Mouse (Mus musculus) forebrain, embryonic 14.5 days (tissue): ENCODE data around the gene Hdac7. TPM values are rescaled to one million over a fixed set of nuclear protein-coding genes. Genes with fewer than 3 reads are reported as not detected.

ENCODE experiments used
- ATAC-seq: fragments of 200-750 bp; cut with Nextera tagmentation; 2 replicates; pipeline ENCODE4 v1.8.0; 2017; ENCODE audit warnings: mild to moderate bottlenecking, moderate library complexity
- DNase-seq: peaks from one replicate; pipeline ENCODE4 v3.0.0-alpha.2; 2015; ENCODE audit warnings: low spot score
- H3K27ac ChIP-seq: fragments of 300-500 bp; sonication (generic); 2 replicates; pipeline ENCODE4 v1.5.1; 2014; ENCODE audit warnings: low read depth, mild to moderate bottlenecking, control low read depth, low read length, moderate library complexity
- H3K27me3 ChIP-seq: fragments of 300-500 bp; sonication (generic); replicated peaks from 2 replicates; pipeline ENCODE4 v1.6.1; 2014; ENCODE audit warnings: low read length, control low read depth, mixed read lengths; ENCODE audit not compliant: control insufficient read depth, insufficient read depth
- H3K36me3 ChIP-seq: fragments of 300-500 bp; sonication (generic); 2 replicates; pipeline ENCODE4 v1.6.1; 2014; ENCODE audit warnings: low read length, control low read depth; ENCODE audit not compliant: control insufficient read depth, insufficient read depth
- H3K4me1 ChIP-seq: fragments of 300-500 bp; sonication (generic); 2 replicates; pipeline ENCODE4 v1.6.1; 2014; ENCODE audit warnings: antibody characterized with exemption, low read length, control low read depth; ENCODE audit not compliant: control insufficient read depth, insufficient read depth
- H3K4me2 ChIP-seq: fragments of 300-500 bp; sonication (generic); 2 replicates; pipeline ENCODE4 v1.6.1; 2014; ENCODE audit warnings: mild to moderate bottlenecking, control low read depth, low read length
- H3K4me3 ChIP-seq: fragments of 300-500 bp; sonication (generic); 2 replicates; pipeline ENCODE4 v1.5.1; 2014; ENCODE audit warnings: low read depth, low read length, control low read depth
- H3K9ac ChIP-seq: fragments of 300-500 bp; sonication (generic); 2 replicates; pipeline ENCODE4 v1.6.1; 2014; ENCODE audit warnings: mild to moderate bottlenecking, low read length, control low read depth, moderate library complexity
- H3K9me3 ChIP-seq: fragments of 300-500 bp; sonication (generic); replicated peaks from 2 replicates; pipeline ENCODE4 v1.6.1; 2016; ENCODE audit warnings: low read length, control low read depth, mixed read lengths; ENCODE audit not compliant: control insufficient read depth
- WGBS: fragments of 180-500 bp; shearing (Covaris S2); extraction: QIAGEN DNeasy Blood & Tissue Kit; methylation state at CpG from one replicate; pipeline ENCODE4 v1.1.7; 2014; 5-methylcytosine and 5-hydroxymethylcytosine counted together
- polyA plus RNA-seq: library from polyadenylated mRNA; unstranded; fragments of >200 nt; fragmentation: Nextera tagmentation; extraction: Ambion mirVana; gene quantifications from 2 replicates; pipeline ENCODE4 v1.2.1, GENCODE M21; 2014

The Hdac7 gene
- polyA plus RNA-seq, 1 experiment from 2014 or later: 19.5 TPM

DNA sequence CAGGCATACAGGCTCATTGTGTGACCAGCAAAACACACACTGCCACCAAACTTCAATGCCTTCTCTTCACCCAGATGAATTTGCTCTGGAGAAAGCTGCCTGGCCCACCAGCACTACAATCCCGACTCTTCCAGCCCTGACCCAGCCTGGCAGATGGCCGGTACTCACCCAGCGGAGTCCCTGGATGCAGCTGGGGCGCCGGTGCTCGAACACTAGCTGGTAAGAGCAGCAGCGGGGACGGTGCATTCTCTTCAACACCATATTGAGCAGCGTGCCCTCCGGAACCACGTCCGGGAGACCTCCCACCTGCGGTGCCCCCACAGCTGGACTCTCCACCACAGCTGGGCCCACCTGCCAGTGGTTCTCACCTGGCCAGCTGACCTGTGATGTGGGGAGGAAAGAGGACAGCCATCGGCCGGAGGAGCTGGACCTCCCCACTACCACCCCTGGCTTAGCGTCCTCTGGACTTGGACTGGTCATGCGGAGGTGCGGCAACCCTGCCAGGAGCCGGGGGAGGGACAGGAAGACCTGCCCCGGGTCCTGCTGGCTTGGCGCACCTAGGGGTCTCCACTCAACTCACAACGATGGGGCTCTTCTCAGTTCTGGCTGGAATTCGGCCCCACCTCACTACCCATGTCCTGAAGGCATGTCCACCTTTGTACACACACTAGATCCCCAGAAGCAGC lies 77.6 kb downstream of the Hdac7 start:
- DNase-seq: no peak
- H3K9ac ChIP-seq: peak overlapping the region; percentile 54
- H3K27me3 ChIP-seq: peaks cover 23% of the 10 kb centered on the region
- H3K9me3 ChIP-seq: no peaks in the 10 kb centered on the region
- ATAC-seq: peak; percentile 6; the same call in 1 of the 2 replicates
- peak overlapping the region; percentile 33 for H3K4me3 ChIP-seq
- WGBS: 4% methylated on average over 23 of the region's 23 CpGs
- no peaks in the 10 kb centered on the region for H3K36me3 ChIP-seq
- H3K4me1 ChIP-seq: peaks cover 28% of the 10 kb centered on the region
- H3K27ac ChIP-seq: peak overlapping the region; percentile 52; the same call in 1 of the 2 replicates
- H3K4me2 ChIP-seq: peak overlapping the region; percentile 73

DNA sequence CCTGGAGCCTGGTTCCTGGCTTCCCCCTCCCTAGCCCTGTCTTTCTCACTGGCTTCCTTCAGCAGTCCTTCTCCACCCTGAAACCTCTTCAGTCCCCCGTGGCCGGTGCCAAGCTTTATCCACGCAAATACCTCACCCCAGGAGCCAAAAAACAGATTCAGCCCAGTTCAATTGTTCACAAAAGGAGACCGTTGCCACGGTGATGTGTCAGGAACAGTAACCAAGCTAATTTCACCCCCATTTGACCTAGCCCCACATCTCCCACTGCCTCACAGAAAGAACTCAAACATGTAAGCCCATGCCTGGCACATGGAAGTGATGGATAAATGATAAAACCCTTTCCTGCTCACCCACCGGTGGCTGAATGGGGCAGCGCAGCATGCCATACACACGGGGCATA lies 78.1 kb downstream of the Hdac7 start:
- DNase-seq (peak; percentile 68), ATAC-seq (peak; percentile 18; the same call in 1 of the 2 replicates)
- peaks cover 23% of the 10 kb centered on the region for H3K27me3 ChIP-seq
- H3K4me3 ChIP-seq: peak overlapping the region; percentile 33
- peak overlapping the region; percentile 52; the same call in 1 of the 2 replicates for H3K27ac ChIP-seq
- H3K9ac ChIP-seq: peak overlapping the region; percentile 54; the same call in 1 of the 2 replicates
- peak overlapping the region; percentile 73 for H3K4me2 ChIP-seq
- peaks cover 28% of the 10 kb centered on the region for H3K4me1 ChIP-seq
- WGBS: 3% methylated on average over 8 of the region's 8 CpGs
- H3K9me3 ChIP-seq: no peaks in the 10 kb centered on the region
- no peaks in the 10 kb centered on the region for H3K36me3 ChIP-seq

DNA sequence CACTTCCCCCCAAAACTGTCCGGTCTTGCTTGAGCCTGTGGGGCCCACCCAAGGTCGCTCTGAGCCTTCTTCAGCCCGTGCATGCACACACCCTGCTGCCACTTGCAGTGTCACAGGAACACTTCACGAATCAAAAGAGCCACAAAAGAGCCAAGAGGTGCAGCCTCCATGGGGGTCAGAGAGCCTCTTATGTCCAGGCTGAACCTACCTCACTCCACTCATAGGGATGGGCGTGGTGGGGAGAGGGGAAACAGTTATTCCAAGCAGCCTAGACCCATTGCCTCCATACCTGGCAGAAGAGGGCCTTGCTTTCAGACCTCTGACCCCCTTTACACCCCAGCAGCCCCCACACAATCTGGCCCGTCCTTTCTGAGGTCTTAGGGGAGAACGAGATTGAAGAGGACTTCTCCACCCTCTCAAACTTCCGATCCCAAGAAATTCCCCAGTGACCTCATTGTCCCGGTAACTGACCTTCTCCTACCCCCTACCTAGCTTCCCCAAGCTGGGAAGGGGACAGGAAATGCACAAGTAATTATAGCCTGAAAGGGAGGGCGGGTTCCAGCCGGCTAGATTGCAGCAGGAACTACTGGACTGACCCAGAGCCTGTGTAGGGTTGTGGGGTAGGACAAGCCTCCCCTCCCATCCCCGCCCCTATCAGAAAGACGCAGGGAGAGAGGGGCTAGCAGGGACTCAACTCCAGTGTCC lies 79.1 kb downstream of the Hdac7 start:
- H3K36me3 ChIP-seq: no peaks in the 10 kb centered on the region
- H3K27ac ChIP-seq: no peak overlapping the region
- no peak overlapping the region; the same call in 1 of the 2 replicates for H3K9ac ChIP-seq
- H3K27me3 ChIP-seq: peaks cover 16% of the 10 kb centered on the region
- peaks cover 28% of the 10 kb centered on the region for H3K4me1 ChIP-seq
- H3K4me3 ChIP-seq: no peak overlapping the region
- H3K4me2 ChIP-seq: peak overlapping the region; percentile 73; the same call in 1 of the 2 replicates
- no peak for ATAC-seq
- no peaks in the 10 kb centered on the region for H3K9me3 ChIP-seq
- WGBS: 40% methylated on average over 13 of the region's 13 CpGs
- no peak for DNase-seq

DNA sequence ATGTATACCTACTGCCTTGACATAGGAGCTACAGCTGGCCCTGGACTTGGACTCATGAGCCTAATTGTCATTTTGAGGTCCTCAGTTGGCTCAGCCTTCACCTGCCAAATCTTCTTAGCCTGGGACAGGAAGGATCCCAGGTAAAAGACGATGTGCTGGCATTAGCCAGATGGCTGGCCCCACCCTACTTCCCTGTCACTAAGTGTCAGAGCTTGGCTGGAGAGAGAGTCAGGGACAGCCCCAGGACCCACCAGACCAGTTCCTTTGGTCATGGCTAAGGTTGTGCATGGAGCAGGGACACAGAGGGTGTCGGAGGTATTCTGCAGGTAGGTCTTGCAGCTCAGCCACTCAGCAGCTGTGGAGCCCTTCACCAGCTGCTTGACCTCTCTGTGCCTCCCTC lies 79.8 kb downstream of the Hdac7 start:
- ATAC-seq (no peak), DNase-seq (no peak)
- Histone ChIP-seq H3K36me3 (no peaks in the 10 kb centered on the region), H3K4me1 (peaks cover 28% of the 10 kb centered on the region), H3K4me3 (no peak overlapping the region), H3K27ac (no peak overlapping the region), H3K9ac (no peak overlapping the region), H3K27me3 (peaks cover 12% of the 10 kb centered on the region), H3K9me3 (no peaks in the 10 kb centered on the region), H3K4me2 (no peak overlapping the region)
- WGBS: 92% methylated on average over 2 of the region's 2 CpGs

DNA sequence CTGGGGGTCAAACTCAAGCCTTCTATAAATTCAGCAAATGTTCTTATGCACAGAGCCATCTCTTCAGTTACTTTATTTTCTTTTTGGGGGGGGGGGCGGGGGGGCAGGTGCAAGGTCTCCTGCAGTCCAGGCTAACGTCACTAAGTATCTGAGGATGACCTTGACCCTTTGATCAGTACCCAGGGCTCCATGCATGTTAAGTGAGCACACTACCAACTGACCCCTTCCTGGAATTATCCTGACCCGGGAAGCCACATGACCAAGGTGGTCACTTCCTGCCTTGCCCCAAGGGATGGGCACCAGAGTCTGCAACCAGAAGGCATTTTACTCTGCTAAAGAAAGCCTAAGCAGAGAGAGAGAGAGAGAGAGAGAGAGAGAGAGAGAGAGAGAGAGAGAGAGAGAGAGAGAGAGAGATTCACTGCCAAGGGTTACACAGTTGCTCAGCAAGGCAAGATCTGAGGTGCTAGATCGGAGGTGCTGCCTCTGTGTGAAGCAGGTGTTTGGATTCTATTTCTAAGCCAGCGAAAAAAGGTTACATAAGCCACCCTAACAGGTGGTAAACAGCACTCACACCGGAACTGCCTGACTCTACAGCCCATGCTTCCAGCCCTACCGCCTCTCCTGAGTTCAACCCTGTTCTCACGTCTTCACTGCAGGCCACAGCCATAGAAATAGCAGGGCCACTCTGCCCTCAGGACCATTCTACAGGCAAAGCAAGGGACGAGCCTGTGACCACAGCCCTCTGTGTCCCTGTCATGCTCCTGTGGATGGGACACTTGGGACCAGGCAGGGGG lies 80.8 kb downstream of the Hdac7 start:
- no peak overlapping the region for H3K4me3 ChIP-seq
- H3K9ac ChIP-seq: no peak overlapping the region
- 69% methylated on average over 9 of the region's 9 CpGs for WGBS
- peaks cover 12% of the 10 kb centered on the region for H3K27me3 ChIP-seq
- ATAC-seq (no peak), DNase-seq (no peak)
- no peaks in the 10 kb centered on the region for H3K36me3 ChIP-seq
- H3K4me2 ChIP-seq: no peak overlapping the region
- no peaks in the 10 kb centered on the region for H3K9me3 ChIP-seq
- H3K4me1 ChIP-seq: peaks cover 27% of the 10 kb centered on the region
- H3K27ac ChIP-seq: no peak overlapping the region

DNA sequence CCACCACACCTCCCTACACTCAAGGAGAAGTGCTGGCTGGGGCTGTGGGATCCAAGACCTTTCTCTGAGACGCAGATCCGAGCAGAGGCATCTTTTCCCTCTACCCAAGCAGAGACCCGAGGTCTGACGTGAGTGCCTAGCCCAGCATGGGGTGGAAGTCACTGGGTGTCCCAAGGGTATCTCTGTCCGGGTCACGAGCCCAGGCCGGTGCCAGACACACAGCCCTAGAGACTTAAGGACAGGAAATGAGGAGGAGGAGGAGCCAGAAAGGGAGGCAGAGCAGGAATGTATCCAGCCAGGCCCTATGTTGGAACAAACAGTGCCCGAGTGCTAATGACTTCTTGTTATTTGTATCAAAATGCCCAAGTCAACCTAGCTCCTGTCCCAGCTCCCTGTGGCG lies 81.6 kb downstream of the Hdac7 start:
- Histone ChIP-seq H3K4me2 (no peak overlapping the region), H3K36me3 (no peaks in the 10 kb centered on the region), H3K9me3 (no peaks in the 10 kb centered on the region), H3K4me1 (peaks cover 21% of the 10 kb centered on the region), H3K27ac (no peak overlapping the region), H3K9ac (no peak overlapping the region), H3K27me3 (peaks cover 9% of the 10 kb centered on the region), H3K4me3 (no peak overlapping the region)
- 71% methylated on average over 9 of the region's 9 CpGs for WGBS
- no peak for DNase-seq
- ATAC-seq: no peak

DNA sequence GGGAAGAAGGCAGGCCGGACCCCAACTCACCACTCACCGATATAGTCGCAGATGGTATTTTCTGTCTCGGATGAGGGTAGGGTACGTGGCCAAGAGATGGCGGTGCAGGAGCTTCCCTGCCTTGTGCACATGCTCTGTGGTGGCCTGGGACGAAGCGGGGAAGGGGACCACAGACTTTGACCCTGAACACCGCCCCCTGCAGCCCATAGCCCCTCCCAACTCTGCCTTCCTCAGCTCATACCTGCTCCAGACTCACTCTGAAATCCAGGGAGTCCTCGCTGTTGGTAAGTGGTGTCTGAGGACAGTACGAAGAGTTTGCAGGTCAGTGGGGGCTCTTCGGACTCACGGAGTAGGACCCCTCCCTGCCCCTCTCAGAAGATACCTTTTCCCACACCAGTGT lies 82.9 kb downstream of the Hdac7 start:
- Histone ChIP-seq H3K4me3 (no peak overlapping the region), H3K36me3 (no peaks in the 10 kb centered on the region), H3K9me3 (no peaks in the 10 kb centered on the region), H3K4me2 (no peak overlapping the region), H3K27me3 (peaks cover 2% of the 10 kb centered on the region), H3K27ac (no peak overlapping the region), H3K4me1 (peaks cover 8% of the 10 kb centered on the region), H3K9ac (no peak overlapping the region)
- no peak for ATAC-seq
- DNase-seq: no peak
- 32% methylated on average over 13 of the region's 13 CpGs for WGBS

DNA sequence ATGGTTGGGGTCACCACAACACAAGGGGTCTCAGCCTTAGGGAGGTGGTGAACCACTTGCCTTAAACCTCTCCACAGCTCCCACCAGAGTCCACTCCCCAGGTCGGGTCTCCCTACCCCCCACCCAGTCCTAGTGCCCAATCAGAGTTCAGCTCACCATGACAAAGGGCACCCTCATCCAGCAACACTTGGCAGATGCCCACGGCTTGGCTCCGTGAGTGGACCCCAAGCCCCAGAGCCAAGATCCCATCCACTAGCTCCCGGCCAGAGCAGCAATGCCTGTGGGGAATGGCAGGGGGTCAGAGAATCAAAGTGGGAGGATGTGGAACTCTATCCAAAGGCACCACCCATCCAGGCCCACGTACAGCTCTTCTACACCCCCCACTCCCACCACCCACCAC lies 83.3 kb downstream of the Hdac7 start:
- no peak for DNase-seq
- Histone ChIP-seq H3K9me3 (no peaks in the 10 kb centered on the region), H3K4me3 (no peak overlapping the region), H3K27ac (no peak overlapping the region), H3K4me2 (no peak overlapping the region), H3K36me3 (no peaks in the 10 kb centered on the region), H3K4me1 (peaks cover 3% of the 10 kb centered on the region), H3K27me3 (no peaks in the 10 kb centered on the region), H3K9ac (no peak overlapping the region)
- ATAC-seq: no peak
- WGBS: 73% methylated on average over 5 of the region's 5 CpGs
